Mouse (Mus musculus) forebrain, postnatal 0 days (tissue): Measurements from ENCODE around the gene Gipc2. TPM values are rescaled to one million over a fixed set of nuclear protein-coding genes. Genes with fewer than 3 reads are reported as not detected.

ENCODE experiments used
- ATAC-seq: fragments of 200-750 bp; cut with Nextera tagmentation; 2 replicates; pipeline ENCODE4 v1.8.0; 2017; ENCODE audit warnings: mild to moderate bottlenecking, moderate library complexity
- DNase-seq: peaks from one replicate; pipeline ENCODE4 v3.0.0-alpha.2; 2015
- H3K27ac ChIP-seq: fragments of 300-500 bp; sonication (generic); 2 replicates; pipeline ENCODE4 v1.5.1; 2014; ENCODE audit warnings: low read depth, mild to moderate bottlenecking, antibody characterized with exemption, low read length, moderate library complexity, mixed read lengths
- H3K27me3 ChIP-seq: fragments of 300-500 bp; sonication (generic); 2 replicates; pipeline ENCODE4 v1.6.1; 2014; ENCODE audit warnings: mild to moderate bottlenecking, low read length, mixed read lengths; ENCODE audit not compliant: insufficient read depth
- H3K36me3 ChIP-seq: fragments of 300-500 bp; sonication (generic); 2 replicates; pipeline ENCODE4 v1.6.1; 2014; ENCODE audit warnings: mild to moderate bottlenecking, moderate library complexity; ENCODE audit not compliant: insufficient read depth
- H3K4me1 ChIP-seq: fragments of 300-500 bp; sonication (generic); 2 replicates; pipeline ENCODE4 v1.6.1; 2014; ENCODE audit warnings: antibody characterized with exemption; ENCODE audit not compliant: insufficient read depth
- H3K4me2 ChIP-seq: fragments of 300-500 bp; sonication (generic); 2 replicates; pipeline ENCODE4 v1.6.1; 2014; ENCODE audit warnings: low read depth, mild to moderate bottlenecking, moderate library complexity
- H3K4me3 ChIP-seq: fragments of 300-500 bp; sonication (generic); 2 replicates; pipeline ENCODE4 v1.5.1; 2014; ENCODE audit warnings: low read depth, low read length, mixed read lengths
- H3K9ac ChIP-seq: fragments of 300-500 bp; sonication (generic); 2 replicates; pipeline ENCODE4 v1.6.1; 2014; ENCODE audit warnings: mild to moderate bottlenecking
- H3K9me3 ChIP-seq: fragments of 300-500 bp; sonication (generic); 2 replicates; pipeline ENCODE4 v1.6.1; 2016; ENCODE audit warnings: low read length
- CTCF ChIP-seq: sonication (generic); IDR thresholded peaks from 2 replicates; pipeline ENCODE4 v1.5.1; 2016; ENCODE audit warnings: antibody characterized with exemption, control low read depth, low read depth
- WGBS: fragments of 180-500 bp; shearing (Covaris S2); extraction: QIAGEN DNeasy Blood & Tissue Kit; methylation state at CpG from one replicate; pipeline ENCODE4 v1.1.7; 2014; 5-methylcytosine and 5-hydroxymethylcytosine counted together
- polyA plus RNA-seq: library from polyadenylated mRNA; unstranded; fragments of >200 nt; fragmentation: Nextera tagmentation; extraction: Ambion mirVana; gene quantifications from 2 replicates; pipeline ENCODE4 v1.2.1, GENCODE M21; 2015
- total RNA-seq: library from RNA; depleted of rRNA; stranded (reverse); fragments of >200 nt; gene quantifications from 2 replicates; pipeline ENCODE4 v1.2.3, GENCODE M21; 2014

The Gipc2 gene
- total and polyA plus RNA-seq, 2 experiments from 2014 or later, result 6.3 to 13.9 TPM

DNA sequence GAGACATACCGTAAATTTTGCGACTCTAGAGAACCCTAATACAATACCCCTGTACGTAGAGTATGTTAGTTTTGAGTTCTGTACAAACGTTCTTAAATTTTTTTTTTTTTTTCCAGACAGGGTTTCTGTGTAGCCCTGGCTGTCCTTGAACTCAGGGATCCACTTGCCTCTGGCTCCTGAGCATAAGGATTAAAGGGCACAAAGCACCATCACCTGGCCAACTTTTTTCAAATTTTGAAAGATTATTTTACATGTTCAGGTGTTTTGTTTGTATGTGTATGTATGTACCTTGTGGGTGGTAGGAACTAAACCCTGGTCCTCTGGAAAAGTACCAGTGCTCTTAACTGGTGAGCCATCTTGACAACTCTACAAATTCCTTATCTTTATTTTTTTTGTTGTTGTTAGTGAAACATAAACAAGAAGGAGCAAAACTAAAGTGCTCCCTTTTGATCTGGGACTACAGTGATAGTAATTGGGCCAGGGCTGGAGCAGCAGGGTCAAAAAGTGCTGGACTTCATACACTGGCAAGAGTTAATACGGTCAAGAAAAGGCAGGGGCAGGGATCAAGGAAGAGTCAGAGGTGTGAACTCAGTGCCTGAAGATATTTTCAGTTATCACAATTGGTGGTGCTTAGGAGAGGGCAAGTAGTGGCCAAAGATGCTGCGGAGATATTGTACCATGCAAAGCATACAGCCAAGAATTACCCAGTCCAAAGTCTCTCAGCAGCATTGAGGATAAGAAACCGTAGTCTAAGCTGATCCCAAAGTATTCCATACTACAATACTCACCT, 42.3 kb upstream of the Gipc2 start:
- no peak overlapping the region for H3K27ac ChIP-seq

DNA sequence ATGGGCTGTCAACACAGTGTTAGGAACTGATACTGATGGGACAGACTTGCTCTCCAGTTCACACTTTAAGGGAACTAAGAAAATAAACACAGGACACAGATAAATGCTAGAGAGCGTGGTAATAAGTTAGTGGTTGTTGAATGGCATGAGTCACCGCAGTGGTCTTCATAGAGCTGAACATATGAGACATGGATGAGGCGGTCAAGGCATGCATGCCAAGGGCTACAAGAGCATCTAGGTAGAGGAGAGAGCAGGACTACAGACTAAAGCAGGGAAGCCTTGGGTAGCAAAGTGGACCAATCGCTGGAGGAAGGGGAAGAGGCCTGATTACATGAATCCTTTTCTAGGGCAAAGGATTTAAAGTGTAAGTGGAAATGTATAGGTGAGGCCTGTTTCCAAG, 41.1 kb upstream of the Gipc2 start:
- TF ChIP-seq CTCF, result no peak
- ATAC-seq, result no peak
- 95% methylated on average over 4 of the region's 4 CpGs for WGBS
- DNase-seq, result no peak
- H3K36me3 ChIP-seq, result no peaks in the 10 kb centered on the region
- peaks cover 9% of the 10 kb centered on the region for H3K4me1 ChIP-seq
- H3K4me2 ChIP-seq, result no peak overlapping the region
- no peaks in the 10 kb centered on the region for H3K27me3 ChIP-seq
- no peak overlapping the region for H3K9ac ChIP-seq
- H3K27ac ChIP-seq, result no peak overlapping the region
- no peak overlapping the region for H3K4me3 ChIP-seq
- H3K9me3 ChIP-seq, result no peaks in the 10 kb centered on the region

More for the DNA sequence above, 42.3 kb upstream of the Gipc2 start:
- Histone ChIP-seq H3K9ac (no peak overlapping the region), H3K27me3 (no peaks in the 10 kb centered on the region), H3K4me2 (no peak overlapping the region), H3K4me3 (no peak overlapping the region), H3K4me1 (peaks cover 20% of the 10 kb centered on the region), H3K36me3 (no peaks in the 10 kb centered on the region), H3K9me3 (no peaks in the 10 kb centered on the region)
- no peak for ATAC-seq
- no peak for DNase-seq
- WGBS, result 93% methylated on average over 7 of the region's 7 CpGs
- TF ChIP-seq CTCF, result no peak

DNA sequence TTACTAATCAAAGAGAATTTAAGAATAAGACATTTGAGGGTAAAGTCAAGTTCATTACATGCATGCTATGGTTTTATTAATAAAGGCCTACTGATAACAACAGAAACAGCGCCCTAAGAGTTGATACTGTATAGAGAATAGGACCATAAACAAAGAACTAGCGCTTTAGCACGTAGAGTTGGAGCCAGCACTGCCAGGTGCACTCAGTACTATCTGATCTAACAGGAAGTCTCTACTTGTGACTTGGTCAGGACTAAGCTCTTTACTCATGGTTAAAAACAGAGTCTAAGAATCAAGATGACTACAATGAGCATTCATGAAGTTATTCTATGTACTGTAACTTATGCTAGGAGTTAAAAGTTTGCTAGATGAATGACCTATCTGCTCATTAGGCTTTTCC, 38.5 kb upstream of the Gipc2 start:
- DNase-seq, result no peak
- H3K9me3 ChIP-seq, result no peaks in the 10 kb centered on the region
- no peak for ATAC-seq
- 83% methylated on average over 3 of the region's 3 CpGs for WGBS
- no peak overlapping the region for H3K4me2 ChIP-seq
- no peak overlapping the region for H3K4me3 ChIP-seq
- H3K9ac ChIP-seq, result no peak overlapping the region
- no peaks in the 10 kb centered on the region for H3K36me3 ChIP-seq
- TF ChIP-seq CTCF, result no peak
- H3K27ac ChIP-seq, result no peak overlapping the region
- 0 out of 2 replicates have a peak, but pooled peaks cover 5% of the 10 kb centered on the region for H3K4me1 ChIP-seq
- H3K27me3 ChIP-seq, result no peaks in the 10 kb centered on the region

DNA sequence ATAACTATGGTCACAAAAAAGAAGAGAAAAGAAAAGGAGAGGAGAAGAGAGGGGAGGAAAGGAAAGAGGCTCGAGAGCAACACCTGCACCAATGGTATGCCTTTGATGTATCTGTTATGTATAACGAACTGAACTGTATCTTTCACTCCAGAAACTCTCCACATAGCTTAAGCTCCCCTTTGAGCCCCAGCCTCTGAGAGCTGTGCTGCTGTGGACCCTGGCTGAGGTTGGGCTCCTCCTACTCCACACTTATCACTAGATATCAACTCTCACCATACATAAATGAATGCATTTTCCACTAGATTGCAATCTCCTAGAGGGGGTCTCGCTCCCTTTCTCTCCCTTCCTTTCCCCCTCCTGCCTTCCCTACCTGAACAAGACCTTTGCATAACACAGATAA, 38.0 kb upstream of the Gipc2 start:
- ATAC-seq, result no peak
- no peaks in the 10 kb centered on the region for H3K36me3 ChIP-seq

DNA sequence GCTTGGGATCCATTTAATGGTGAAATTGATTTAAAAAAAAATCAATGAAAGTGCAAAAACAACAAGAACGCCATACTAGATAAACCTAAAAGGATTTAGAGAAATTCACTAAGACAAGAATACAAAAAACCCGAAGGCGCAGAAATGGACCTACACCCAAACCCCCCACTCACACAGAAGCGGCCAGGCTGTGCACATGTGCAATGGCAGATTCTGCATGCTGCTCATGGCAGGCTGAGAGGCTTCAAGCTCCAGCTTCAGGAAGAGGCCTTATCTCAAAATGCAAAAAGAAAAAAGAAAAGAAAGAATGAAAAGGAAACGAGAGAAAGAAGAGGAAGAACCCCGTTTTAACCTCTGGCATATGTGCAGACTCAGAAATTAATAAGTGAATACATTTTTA, 37.4 kb upstream of the Gipc2 start:
- DNase-seq (no peak), ATAC-seq (no peak)
- H3K4me3 ChIP-seq, result no peak overlapping the region
- no peak for TF ChIP-seq CTCF
- 88% methylated on average over 6 of the region's 6 CpGs for WGBS
- no peak overlapping the region for H3K4me2 ChIP-seq
- H3K27me3 ChIP-seq, result no peaks in the 10 kb centered on the region
- no peaks in the 10 kb centered on the region for H3K36me3 ChIP-seq
- H3K9me3 ChIP-seq, result no peaks in the 10 kb centered on the region
- no peak overlapping the region for H3K27ac ChIP-seq
- H3K9ac ChIP-seq, result no peak overlapping the region
- H3K4me1 ChIP-seq, result no peaks in the 10 kb centered on the region

More for the DNA sequence above, 38.0 kb upstream of the Gipc2 start:
- no peak for TF ChIP-seq CTCF
- Histone ChIP-seq H3K4me3 (no peak overlapping the region), H3K27ac (no peak overlapping the region), H3K9me3 (no peaks in the 10 kb centered on the region), H3K9ac (no peak overlapping the region), H3K27me3 (no peaks in the 10 kb centered on the region), H3K4me2 (no peak overlapping the region), H3K4me1 (0 out of 2 replicates have a peak, but pooled peaks cover 2% of the 10 kb centered on the region)
- 57% methylated on average over 3 of the region's 3 CpGs for WGBS
- DNase-seq, result no peak

DNA sequence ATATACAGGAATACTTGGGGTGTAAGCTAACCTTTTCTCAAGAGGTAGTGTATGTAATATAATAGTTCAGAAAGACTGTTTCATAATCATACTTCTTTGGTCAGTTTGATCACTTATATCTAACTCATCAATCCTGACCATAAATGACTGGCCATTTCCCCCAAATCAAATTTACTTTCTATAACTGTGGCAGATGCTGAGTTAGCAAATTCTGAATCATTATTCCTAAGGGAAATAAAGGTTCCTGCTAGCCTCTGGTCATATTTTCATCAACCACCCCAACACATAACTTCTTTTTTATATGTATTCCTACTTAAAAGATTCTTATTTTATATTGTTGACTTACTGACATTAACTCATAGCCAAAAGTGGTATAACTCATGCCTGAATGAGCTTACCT, 36.9 kb upstream of the Gipc2 start:
- TF ChIP-seq CTCF, result no peak
- Histone ChIP-seq H3K4me1 (no peaks in the 10 kb centered on the region), H3K36me3 (no peaks in the 10 kb centered on the region), H3K9me3 (no peaks in the 10 kb centered on the region), H3K27me3 (no peaks in the 10 kb centered on the region), H3K27ac (no peak overlapping the region), H3K9ac (no peak overlapping the region), H3K4me3 (no peak overlapping the region), H3K4me2 (no peak overlapping the region)
- DNase-seq (no peak), ATAC-seq (no peak)

DNA sequence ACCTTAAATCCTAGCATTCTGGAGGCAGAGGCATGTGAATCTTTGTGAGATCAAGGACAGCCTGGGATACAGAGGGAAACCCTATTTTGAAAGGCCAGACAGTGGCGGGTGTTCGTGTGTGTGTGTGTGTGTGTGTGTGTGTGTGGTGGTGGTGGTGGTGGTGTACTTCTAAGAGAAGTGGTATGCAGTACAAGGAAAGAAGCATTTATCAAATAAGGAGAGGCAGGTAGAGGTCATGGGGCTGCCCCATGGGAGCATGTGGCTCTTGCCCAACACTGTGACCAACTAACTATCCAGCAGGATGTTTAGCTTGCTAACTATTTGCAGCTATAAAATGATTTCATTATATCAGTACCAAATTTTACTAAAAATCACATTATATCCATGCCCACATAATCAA, 35.6 kb upstream of the Gipc2 start:
- no peak for ATAC-seq
- no peak for TF ChIP-seq CTCF
- WGBS, result 81% methylated on average over 2 of the region's 2 CpGs

More for the DNA sequence above, 35.6 kb upstream of the Gipc2 start:
- Histone ChIP-seq H3K4me2 (no peak overlapping the region), H3K4me3 (no peak overlapping the region), H3K4me1 (no peaks in the 10 kb centered on the region), H3K9ac (no peak overlapping the region), H3K9me3 (no peaks in the 10 kb centered on the region), H3K27me3 (no peaks in the 10 kb centered on the region), H3K36me3 (no peaks in the 10 kb centered on the region), H3K27ac (no peak overlapping the region)
- no peak for DNase-seq
